Mouse (Mus musculus): ENCODE measurements at regions not wholly inside any gene's neighbourhood (a gene's known extent, or its start where the extent isn't known, plus 50 kb on each side); places are given as distances from the start of the nearest gene placed in this dataset.
A peak's percentile ranks its signal among the peaks of the same experiment; 100 is the strongest.
"Not testable (repeated sequence)": the region's sequence is repeated elsewhere in the genome, so short reads cannot be mapped to it uniquely, and the experiment has no call there.

DNA sequence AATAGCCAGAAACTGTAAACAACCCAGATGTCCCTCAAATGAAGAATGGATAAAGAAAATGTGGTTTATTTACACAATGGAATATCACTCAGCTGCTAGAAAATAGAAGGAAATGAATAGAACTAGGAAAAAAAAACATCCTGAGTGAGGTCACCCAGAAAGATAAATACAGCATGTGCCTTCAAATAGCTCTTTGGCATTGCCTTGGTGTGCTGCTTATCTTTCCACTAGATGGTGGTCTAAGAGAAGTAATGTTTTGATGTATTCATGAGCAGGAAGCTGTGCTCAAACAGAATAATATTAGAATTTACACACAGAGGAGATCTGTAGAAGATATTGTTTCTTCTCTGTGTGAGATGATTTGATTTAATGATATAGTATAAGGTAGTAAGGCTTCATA, 78.8 kb downstream of the Zfp619 start:
- no peak for DNase-seq (ENCODE audit: low read depth)

- DNase-seq (ENCODE audit: low read depth), result no peak
Observed at GRCm38 (mm10) chr7:39613767-39614166, 96.2 kb downstream of the Zfp619 start.

DNA sequence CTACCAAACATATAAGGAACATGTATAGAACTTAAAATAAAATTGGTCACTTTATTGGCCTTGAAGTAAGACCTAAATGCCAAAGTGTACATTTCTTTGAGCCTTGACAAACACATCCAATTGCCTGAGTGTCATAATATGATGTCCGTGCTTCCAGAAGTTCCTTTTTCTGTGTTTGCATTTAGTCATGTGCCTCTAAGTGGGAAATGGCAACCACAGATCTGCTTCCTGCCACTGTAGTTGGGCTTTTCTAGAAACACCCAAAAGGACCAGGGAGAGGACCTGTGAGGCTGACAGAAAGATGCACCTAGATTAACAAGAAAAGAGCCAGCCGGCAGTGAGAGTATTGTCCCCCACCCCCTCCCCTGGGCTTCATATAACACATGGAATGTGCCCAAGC, 97.5 kb downstream of the Zfp619 start:
- no peak for DNase-seq (ENCODE audit: low read depth)

DNA sequence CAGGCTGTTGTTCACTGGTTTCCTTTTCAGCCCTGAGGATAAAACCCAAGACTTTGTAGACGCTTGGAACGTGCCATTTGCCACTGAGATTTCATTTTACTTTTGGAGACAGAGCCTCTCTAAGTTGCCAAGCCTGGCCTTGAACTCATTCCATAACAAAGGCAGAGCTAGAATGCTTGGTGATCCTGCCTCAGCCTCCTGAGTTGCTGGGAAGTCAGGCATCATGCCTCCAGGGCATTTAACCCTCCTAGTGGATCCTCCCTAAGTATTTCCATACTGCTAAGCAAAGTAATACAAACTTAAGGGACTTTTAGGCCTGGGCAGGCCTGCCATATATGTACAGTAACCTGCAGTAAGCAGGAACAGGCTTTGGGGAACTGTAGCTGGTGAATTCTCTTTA, 104.2 kb downstream of the Zfp619 start:
- no peak for DNase-seq (ENCODE audit: low read depth)

GRCm38 (mm10) chr7:39632836-39633235, 115.3 kb downstream of the Zfp619 start:
- DNase-seq (ENCODE audit: low read depth), result no peak

DNA sequence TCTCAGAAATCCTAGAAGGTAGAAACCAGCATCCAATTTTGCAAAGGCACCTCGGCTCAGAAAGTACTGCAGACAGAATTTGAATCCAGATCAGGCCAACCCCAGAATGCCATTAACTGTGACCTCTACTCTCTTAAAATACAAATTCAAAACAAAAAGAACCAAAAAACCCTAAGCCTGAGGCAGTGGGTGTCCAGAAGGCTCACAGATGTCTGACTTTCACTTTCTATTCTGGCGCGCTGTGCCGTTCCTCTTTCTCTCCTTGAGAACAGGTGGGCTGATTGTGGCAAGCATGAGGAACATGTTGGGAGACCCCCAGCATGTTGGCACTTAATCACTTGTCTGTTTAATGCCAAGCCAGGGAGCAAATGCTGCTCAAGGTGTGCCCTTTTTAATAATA, 124.8 kb downstream of the Zfp619 start:
- DNase-seq (ENCODE audit: low read depth), result no peak

DNA sequence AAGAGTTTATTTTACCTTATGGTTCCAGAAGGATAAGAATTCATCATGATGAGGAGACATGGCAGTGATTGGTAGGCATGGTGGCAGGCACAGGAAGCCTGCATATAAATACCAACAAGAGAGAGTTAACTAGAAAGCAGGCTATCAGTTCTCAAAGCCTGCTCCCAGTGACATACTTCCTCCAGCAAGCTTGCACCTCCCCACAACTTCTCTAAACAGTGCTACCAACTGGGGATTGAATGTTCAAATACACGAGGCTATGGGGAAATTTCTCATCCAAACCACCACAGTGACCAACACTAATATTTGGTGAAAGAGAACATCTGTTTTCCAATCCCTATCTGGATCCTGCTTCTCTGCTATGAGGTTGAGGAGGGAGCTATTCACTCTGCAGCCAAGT, 125.8 kb downstream of the Zfp619 start:
- no peak for DNase-seq (ENCODE audit: low read depth)

DNA sequence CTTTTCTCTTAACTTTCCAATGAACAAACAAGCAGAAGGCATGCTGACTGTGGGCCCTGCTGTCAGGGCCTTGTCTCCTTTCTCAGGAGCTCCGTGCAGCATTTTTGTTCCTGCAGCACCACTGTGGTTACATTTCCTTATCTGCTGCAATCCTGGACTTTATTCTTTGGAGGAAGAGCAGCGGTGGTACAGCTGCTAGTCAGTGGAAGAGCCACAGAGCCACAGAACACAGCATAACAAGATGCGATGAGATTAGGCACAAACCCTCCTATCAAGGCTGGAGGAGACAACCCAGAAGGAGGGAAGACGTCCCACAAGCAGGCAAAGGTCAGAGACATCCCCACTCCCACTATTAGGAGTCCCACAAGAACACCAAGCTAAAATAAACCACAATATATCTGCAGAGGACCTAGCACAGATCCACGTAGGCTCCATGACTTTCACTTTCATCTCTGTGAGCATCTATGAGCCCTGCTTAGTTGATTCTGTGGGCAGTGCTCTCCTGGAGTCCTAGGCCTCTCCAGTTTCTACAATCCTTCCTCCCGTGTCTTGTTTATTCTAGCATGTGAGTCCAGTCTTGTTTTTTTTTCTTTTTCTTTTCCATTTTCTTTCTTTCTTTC, 133.0 kb downstream of the Zfp619 start:
- no peak for DNase-seq (ENCODE audit: low read depth)

DNA sequence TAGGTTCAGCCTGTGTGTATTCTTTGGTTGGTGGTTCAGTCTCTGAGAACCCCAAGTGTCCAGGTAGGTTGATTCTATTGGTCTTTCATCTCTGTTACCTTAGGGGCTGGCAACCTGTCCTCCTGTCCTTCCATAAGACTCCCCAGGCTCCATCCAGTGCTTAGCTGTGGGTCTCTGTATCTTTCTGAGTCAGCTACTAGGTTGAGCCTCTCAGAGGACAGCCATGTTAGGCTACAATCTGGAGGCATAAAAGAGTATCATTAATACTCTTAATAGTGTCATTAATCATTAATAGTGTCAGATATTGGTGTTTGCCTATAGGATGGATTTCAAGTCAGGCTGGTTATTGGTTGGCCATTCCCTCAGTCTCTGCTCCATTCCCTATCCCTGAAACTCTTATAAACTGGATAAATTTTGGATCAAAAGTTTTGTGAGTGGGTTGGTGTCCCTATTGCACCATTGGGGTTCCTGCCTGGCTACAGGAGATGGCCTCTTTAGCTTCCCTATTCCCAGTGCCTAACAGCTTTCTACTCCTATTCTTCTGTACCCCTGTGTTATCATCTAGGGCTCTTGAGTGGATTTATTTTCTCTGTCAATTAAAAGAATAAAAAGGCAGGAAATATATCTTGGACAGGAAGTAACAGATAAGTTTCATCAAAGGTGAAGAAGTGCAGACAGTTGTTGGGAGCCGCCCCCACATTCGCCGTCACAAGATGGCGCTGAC, 137.2 kb downstream of the Zfp619 start:
- peak; percentile 16 for DNase-seq (ENCODE audit: low read depth)

- DNase-seq (ENCODE audit: low read depth), result not testable (repeated sequence)
Observed at GRCm38 (mm10) chr7:39655287-39655652, 137.7 kb downstream of the Zfp619 start.

- DNase-seq (ENCODE audit: low read depth), result no peak
Observed at GRCm38 (mm10) chr7:39655709-39656397, 138.3 kb downstream of the Zfp619 start.

DNA sequence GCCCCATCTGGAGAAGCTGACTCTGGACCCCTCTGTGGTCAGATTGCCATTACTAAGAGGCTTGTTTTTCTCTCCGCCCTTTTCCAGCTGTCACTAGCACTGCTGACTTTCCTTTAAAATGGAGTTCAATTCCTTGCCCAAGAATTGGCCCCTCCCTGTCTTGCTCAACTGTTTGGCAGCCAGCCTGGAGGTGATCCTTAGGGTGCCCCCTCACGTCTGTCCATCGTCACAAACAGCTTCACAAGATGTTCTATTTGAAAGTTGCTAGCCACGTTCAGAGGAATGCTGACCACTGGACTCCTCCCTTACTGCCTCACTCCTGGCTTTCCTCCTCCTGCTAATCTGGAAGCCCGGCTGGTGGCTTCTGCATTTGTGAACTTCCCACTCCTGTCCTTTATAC, 142.0 kb downstream of the Zfp619 start:
- DNase-seq (ENCODE audit: low read depth), result no peak

DNA sequence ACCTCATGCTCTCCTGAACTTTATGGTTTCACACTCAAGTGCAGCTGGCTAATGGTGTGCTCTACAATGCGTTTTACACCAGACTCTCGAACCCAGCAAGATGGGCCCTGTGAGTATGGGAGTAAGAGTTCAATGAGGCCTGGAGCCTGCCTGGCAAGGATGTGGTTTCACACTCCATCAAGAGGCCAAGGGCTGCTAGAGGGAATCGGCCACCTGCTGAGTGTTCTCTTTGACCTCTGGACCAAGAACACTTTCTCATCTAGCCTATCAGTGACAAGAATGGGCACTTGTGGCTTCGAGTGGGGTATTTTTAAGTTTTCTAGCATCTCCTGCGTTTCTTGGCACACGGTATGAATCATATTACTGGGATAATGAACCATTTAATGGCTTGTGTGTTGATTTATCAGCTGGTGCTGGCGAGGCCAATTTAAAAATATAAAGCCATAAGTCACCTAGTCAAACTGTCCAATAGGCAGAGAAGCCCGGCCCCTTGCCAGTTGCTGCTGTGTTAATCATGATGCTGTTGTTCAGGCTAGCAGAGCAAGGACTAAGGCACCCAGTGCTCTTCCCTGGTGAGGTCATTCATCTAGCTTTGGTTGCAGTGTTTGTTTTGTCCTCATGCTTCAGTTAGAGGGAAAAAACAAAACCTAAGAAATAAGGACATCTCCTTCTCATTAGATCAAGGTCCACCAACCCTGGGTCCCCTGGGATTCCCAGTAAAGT, 157.7 kb downstream of the Zfp619 start:
- DNase-seq (ENCODE audit: low read depth), result no peak

DNA sequence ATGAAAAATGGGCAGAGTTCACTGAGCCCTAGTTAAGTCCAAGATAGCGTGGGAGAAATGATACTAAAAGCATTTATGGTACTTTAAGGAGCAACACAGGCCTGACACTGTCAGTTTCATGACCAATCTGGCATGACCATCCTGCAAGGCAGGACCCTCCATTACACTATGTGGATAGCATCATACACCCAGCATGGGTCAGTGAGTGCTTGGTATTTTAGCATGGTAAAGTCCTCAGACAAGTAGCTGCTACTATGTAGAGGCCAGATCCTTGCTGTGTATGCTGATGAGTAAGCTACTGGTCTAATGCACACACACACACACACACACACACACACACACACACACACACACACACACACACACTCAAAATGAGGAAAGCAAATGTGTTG, 158.3 kb downstream of the Zfp619 start:
- DNase-seq (ENCODE audit: low read depth), result no peak

- DNase-seq (ENCODE audit: low read depth), result no peak
Observed at GRCm38 (mm10) chr7:39680411-39680810, 162.8 kb downstream of the Zfp619 start.

- DNase-seq (ENCODE audit: low read depth), result no peak
Observed at GRCm38 (mm10) chr7:39696589-39696988, 179.0 kb downstream of the Zfp619 start.

- no peak for DNase-seq (ENCODE audit: low read depth)
Observed at GRCm38 (mm10) chr7:39701506-39701905, 183.9 kb downstream of the Zfp619 start.

DNA sequence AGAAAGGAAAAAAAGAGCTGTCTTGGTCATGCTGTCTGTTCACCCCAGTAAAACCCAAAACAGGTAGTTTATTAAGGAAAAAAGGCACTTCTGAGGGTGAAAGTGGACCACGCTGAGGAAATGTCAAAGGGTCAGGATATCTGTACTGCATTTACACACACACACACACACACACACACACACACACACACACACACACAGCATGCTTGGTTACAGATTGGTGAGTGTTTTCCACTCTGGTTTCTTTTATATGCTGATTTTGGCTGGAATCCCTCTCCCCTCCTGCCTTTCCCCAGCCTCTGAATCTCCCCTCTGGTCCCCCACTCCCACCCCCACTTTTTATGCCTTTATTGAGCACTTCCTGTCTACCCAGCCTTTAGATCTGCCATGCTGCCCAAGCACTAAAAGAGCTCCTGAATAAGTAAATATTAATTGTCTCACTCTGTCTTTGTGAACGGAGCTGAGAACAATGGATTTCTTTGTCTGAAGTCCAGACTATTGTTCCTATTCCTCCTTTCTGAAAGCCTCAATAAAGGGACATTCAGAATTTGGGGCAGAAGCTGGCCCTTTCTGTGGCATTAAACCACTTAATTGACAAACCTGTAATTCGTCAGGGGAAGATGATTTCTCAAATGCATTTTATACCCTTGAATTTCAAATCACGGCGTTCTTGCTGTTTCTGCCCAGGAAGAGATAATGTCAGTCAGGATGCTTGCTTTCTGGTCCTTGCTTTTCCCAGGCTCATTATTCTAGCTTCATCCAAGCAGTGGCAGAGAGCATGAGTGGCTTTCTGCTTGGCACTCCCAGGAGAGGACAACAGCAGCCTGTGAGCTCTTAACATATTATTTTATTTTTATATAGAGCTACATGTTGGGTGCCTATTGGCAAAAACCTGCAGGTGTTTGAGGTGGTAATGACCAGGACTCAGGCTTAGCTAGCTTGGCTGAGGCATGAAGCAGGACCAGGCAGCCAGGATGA, 187.8 kb downstream of the Zfp619 start:
- DNase-seq (ENCODE audit: low read depth), result no peak

DNA sequence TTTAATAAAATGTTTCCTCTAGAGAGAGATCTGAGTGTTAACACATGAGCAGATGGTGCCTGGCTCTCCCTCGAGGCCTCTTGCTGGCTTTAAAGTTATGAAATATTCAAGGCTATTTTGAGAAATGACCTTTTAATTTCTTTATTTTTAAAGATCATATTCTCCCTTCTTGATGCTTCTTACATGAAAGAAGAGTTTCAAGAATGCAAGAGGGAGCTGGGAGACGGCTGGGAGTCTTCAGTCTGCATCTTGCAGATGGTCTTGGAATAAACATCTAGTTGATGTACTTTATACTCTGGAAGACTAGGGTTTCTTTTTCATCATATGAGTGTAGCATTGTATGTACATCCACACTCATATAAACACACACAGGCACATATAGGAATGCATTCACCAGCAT, 189.0 kb downstream of the Zfp619 start:
- DNase-seq (ENCODE audit: low read depth), result no peak

GRCm38 (mm10) chr7:39716340-39717150, 199.0 kb downstream of the Zfp619 start:
- peak; percentile 14 for DNase-seq (ENCODE audit: low read depth)

Data from fibroblast of lung, adult 2 months (primary cell).